Mouse (Mus musculus) kidney, adult 2 months (tissue): ENCODE results near the gene Iqsec1.

Source experiments
- CTCF ChIP-seq: fragments of 200-500 bp; conservative IDR thresholded peaks from 2 replicates; pipeline ENCODE4 v1.5.1; 2011; ENCODE audit warnings: low read depth, mild to moderate bottlenecking, control low read depth, low read length, moderate library complexity, mixed read lengths; ENCODE audit not compliant: insufficient read depth, insufficient read length
- POLR2A ChIP-seq: fragments of 200-500 bp; IDR thresholded peaks from one replicate; pipeline ENCODE4 v1.6.1; 2011; ENCODE audit warnings: low read depth, low read length, control low read depth

DNA sequence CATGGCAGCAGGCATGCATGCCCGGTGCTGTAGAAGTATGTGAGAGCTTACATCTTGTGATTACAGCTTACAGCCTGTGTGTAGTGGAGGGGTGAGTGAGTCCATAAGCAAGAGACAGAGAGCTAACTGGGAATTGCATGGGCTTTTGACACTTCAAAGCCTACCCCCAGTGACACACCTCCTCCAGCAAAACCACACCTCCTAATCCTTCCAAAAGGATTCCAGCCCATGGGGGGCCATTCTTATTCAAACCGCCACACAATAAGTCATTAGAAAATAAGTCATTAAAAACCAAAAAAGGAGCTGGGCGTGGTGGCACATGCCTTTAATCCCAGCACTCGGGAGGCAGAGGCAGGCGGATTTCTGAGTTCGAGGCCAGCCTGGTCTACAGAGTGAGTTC lies 340.1 kb downstream of the Iqsec1 start:
- TF ChIP-seq CTCF (no peak), POLR2A (no peak)
